Mouse (Mus musculus): ENCODE results near the gene Mgrn1. TPM values are rescaled to one million over a fixed set of nuclear protein-coding genes. Genes with fewer than 3 reads are reported as not detected.

The Mgrn1 gene
- polyA plus RNA-seq, 1 experiment = 22.1 TPM

DNA sequence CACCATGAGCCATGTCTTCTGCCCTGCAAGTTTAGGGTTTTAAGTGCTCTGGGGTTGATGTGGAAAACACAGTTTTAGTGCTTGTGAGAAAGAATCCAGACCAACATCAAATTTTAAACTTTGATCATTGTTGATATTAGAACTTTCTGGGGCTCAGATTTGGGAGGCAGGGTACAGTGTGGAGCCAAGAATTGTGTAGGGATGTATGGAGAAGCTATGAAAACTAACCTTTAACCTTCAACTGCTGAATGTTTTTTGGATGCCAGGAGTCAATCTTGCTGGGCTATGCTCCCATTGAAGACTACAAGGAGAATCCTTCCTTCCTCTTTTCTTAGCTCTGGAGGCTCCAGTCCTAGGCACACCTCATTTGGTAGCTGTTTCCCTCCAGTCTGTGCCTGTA, 20.5 kb downstream of the Mgrn1 start:
- peaks cover 4% of the 10 kb centered on the region; the same call in 1 of the 2 replicates for H3K4me1 ChIP-seq (ENCODE audit: control insufficient read depth, insufficient read depth, low read length)
- H3K27ac ChIP-seq (ENCODE audit: control insufficient read depth, insufficient read depth, low read depth, low read length, poor library complexity) = no peak overlapping the region
- TF ChIP-seq POLR2A (IDR thresholded peaks at IDR 0.05; ENCODE audit: borderline replicate concordance, control insufficient read depth, low read depth, low read length) (no peak), CTCF (IDR thresholded peaks at IDR 0.05; ENCODE audit: control insufficient read depth, insufficient read depth, low read length) (no peak)
- no peak overlapping the region for H3K4me3 ChIP-seq (replicated peaks; ENCODE audit: control insufficient read depth, low read depth, low read length)

DNA sequence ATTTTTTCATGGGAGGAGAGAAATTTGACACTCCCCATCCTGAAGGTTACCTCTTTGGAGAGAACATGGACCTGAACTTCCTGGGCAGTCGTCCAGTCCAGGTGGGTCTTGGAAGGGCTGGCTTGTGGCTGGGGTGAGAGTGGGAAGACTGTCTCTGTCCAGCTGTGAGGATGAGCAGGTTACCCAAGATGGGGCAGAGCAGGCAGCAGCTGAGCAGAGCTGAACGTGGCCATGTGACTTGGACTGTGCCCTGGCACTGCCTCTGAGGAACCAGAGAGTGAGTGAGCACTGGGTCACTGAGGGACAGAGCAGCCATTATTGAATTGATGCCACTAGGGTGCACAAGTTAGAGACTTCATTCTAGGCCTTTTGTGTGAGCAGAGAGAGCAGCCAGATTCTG, 21.3 kb downstream of the Mgrn1 start:
- Histone ChIP-seq H3K4me3 (replicated peaks; ENCODE audit: control insufficient read depth, low read depth, low read length) (no peak overlapping the region), H3K4me1 (ENCODE audit: control insufficient read depth, insufficient read depth, low read length) (peaks cover 4% of the 10 kb centered on the region; the same call in 1 of the 2 replicates), H3K27ac (ENCODE audit: control insufficient read depth, insufficient read depth, low read depth, low read length, poor library complexity) (no peak overlapping the region)
- TF ChIP-seq POLR2A (IDR thresholded peaks at IDR 0.05; ENCODE audit: borderline replicate concordance, control insufficient read depth, low read depth, low read length) (no peak), CTCF (IDR thresholded peaks at IDR 0.05; ENCODE audit: control insufficient read depth, insufficient read depth, low read length) (no peak)
- 67% methylated on average over 2 of the region's 2 CpGs for WGBS

DNA sequence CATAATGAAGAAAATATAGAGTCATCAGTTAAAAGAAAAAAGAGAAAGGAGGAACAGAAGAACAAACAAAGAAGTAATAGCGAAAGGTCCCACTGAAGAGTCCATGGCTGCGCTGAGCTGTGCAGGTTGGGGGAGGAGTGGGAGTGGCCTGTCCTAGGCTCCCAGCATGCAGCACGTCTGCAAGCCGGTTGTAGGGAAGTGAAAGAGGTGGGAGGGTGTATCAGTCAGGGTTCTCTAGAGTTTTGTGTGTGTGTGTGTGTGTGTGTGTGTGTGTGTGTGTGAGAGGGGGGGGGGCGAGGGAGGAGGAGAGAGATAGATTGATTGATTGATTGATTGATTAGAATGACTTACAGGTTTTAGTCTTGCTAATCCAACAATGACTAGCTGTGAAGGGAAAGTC, 21.9 kb downstream of the Mgrn1 start:
- Histone ChIP-seq H3K27ac (ENCODE audit: control insufficient read depth, insufficient read depth, low read depth, low read length, poor library complexity) (no peak overlapping the region), H3K4me3 (replicated peaks; ENCODE audit: control insufficient read depth, low read depth, low read length) (no peak overlapping the region), H3K4me1 (ENCODE audit: control insufficient read depth, insufficient read depth, low read length) (peaks cover 8% of the 10 kb centered on the region)
- TF ChIP-seq CTCF (IDR thresholded peaks at IDR 0.05; ENCODE audit: control insufficient read depth, insufficient read depth, low read length) (no peak), POLR2A (IDR thresholded peaks at IDR 0.05; ENCODE audit: borderline replicate concordance, control insufficient read depth, low read depth, low read length) (peak; percentile 20; the same call in 1 of the 2 replicates)
- WGBS = 32% methylated on average over 5 of the region's 5 CpGs

DNA sequence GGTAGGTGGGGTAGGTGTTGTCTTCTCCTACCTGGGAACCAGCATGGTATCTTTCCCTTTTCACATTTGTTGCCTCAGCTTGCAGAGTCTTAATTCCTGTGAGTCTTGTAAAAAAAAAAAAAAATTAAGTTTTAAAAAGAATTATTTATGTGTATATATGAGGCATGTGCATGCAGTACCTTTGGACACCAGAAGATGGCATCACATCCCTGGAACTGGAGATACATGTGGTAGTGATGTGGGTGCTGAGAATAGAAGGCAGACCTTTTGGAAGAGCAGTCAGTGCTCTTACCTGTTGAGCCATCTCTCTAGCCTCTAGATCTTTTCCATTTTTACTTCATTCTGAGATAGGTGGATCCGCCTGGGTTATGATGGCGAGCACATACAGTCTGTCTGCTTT, 23.7 kb downstream of the Mgrn1 start:
- H3K4me1 ChIP-seq (ENCODE audit: control insufficient read depth, insufficient read depth, low read length) = peaks cover 8% of the 10 kb centered on the region
- no peak overlapping the region for H3K4me3 ChIP-seq (replicated peaks; ENCODE audit: control insufficient read depth, low read depth, low read length)
- 100% methylated on average over 2 of the region's 2 CpGs for WGBS
- TF ChIP-seq POLR2A (IDR thresholded peaks at IDR 0.05; ENCODE audit: borderline replicate concordance, control insufficient read depth, low read depth, low read length) (no peak), CTCF (IDR thresholded peaks at IDR 0.05; ENCODE audit: control insufficient read depth, insufficient read depth, low read length) (no peak)
- no peak overlapping the region for H3K27ac ChIP-seq (ENCODE audit: control insufficient read depth, insufficient read depth, low read depth, low read length, poor library complexity)

DNA sequence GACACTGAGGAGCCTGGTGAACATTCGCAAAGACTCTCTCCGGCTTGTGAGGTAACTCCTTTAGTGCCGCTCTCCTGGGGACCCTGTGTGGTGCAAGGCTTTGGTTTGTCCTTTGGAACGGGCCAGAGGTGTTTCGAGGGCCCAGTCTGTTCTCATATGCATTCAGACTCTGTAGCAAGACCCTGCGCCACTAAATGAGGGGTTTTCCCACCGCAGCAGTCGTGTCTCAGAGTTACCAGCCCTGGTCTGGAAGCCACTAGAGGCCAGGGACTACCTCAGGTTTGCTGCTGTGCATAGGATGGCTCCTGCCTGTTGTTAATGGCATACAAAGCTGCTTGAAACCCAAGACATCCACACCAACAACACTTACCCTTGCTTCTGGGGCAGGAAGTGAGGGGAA, 24.7 kb downstream of the Mgrn1 start:
- H3K27ac ChIP-seq (ENCODE audit: control insufficient read depth, insufficient read depth, low read depth, low read length, poor library complexity) = no peak overlapping the region
- H3K4me1 ChIP-seq (ENCODE audit: control insufficient read depth, insufficient read depth, low read length) = peaks cover 8% of the 10 kb centered on the region
- TF ChIP-seq CTCF (IDR thresholded peaks at IDR 0.05; ENCODE audit: control insufficient read depth, insufficient read depth, low read length) (no peak), POLR2A (IDR thresholded peaks at IDR 0.05; ENCODE audit: borderline replicate concordance, control insufficient read depth, low read depth, low read length) (no peak)
- no peak overlapping the region for H3K4me3 ChIP-seq (replicated peaks; ENCODE audit: control insufficient read depth, low read depth, low read length)
- WGBS = 82% methylated on average over 8 of the region's 8 CpGs

DNA sequence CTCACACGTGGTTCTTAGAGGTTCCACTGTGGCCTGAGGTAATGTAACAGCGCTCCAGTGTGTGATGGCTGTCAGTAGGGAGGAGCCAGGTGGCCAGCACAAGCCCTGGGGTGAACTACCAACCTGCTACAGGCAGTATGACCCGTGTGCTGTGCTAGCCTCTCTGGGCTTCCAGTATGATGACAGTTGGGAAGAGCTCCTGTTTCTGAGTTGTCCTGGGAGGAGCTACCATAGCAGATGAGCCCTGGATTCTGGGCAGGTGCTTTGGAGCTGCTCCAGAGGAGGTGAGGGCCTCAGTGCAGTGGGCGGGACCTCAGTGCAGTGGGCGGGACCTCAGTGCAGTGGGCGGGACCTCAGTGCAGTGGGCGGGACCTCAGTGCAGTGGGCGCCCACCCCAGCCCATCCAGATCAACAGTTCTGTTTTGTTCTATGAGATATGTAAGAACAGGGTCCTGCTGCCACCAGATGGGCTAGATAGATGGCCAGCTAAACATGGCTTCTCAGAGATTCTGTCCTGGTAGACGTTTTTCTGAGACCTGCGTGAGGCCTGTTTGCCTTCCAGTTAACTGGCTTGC, 26.1 kb downstream of the Mgrn1 start:
- no peak for TF ChIP-seq POLR2A (IDR thresholded peaks at IDR 0.05; ENCODE audit: borderline replicate concordance, control insufficient read depth, low read depth, low read length)
- no peak for TF ChIP-seq CTCF (IDR thresholded peaks at IDR 0.05; ENCODE audit: control insufficient read depth, insufficient read depth, low read length)
- H3K27ac ChIP-seq (ENCODE audit: control insufficient read depth, insufficient read depth, low read depth, low read length, poor library complexity) = peak overlapping the region; percentile 87
- no peak overlapping the region for H3K4me3 ChIP-seq (replicated peaks; ENCODE audit: control insufficient read depth, low read depth, low read length)
- peaks cover 8% of the 10 kb centered on the region for H3K4me1 ChIP-seq (ENCODE audit: control insufficient read depth, insufficient read depth, low read length)
- 75% methylated on average over 10 of the region's 10 CpGs for WGBS

DNA sequence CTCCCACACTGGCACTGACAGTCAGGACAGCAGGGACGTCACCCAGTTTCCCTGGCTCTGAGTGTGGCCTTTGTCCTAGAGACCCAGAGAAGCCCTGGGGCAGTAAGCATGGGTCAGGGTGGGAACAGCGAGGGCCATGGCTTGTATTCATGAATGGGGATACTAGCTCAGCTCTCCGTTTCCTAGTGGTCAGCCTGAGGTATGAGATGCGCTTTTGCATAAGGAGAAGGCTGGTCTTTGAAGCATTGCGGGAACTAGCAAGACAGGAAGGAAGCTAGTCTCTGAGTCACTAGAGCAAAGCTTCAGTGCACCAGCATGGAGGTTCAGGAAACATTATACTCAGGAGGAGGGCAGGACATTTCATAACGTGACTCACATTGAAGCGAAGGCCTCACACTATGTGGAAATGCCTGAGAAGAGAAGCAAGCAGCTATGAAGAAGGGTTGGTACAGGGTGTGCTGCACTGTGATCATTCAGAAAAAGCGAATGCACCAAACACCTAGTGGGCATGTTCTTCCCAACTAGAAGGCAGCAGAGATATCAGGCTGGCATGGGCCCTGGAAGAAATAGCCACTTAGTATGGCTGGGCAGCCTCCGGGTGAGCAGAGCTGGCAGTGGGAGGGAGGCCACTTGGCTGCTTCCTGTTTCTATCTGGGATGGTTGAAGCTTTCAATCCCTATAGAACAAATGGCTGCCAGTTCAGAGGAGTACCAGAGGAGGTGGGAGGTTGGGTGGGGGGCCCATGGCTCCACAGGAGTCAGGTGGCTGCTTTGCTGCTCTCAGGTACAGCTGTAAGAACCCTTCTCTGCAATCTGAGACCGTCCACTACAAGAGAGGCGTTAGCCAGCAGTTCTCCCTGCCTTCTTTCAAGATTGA, 27.1 kb downstream of the Mgrn1 start:
- 22% methylated on average over 11 of the region's 11 CpGs for WGBS
- Histone ChIP-seq H3K4me1 (ENCODE audit: control insufficient read depth, insufficient read depth, low read length) (peaks cover 5% of the 10 kb centered on the region), H3K27ac (ENCODE audit: control insufficient read depth, insufficient read depth, low read depth, low read length, poor library complexity) (peak overlapping the region; percentile 87), H3K4me3 (replicated peaks; ENCODE audit: control insufficient read depth, low read depth, low read length) (peak overlapping the region; percentile 13)
- TF ChIP-seq CTCF (IDR thresholded peaks at IDR 0.05; ENCODE audit: control insufficient read depth, insufficient read depth, low read length) = peak; percentile 22; the same call in 1 of the 2 replicates
- no peak for TF ChIP-seq POLR2A (IDR thresholded peaks at IDR 0.05; ENCODE audit: borderline replicate concordance, control insufficient read depth, low read depth, low read length)

Measured in bone marrow, adult 2 months (tissue).